Comparison of ENCODE assay signal across 18 mouse cellular contexts in genomic region chr13:53077732-53078345, GRCm38 (mm10).
A peak's percentile ranks its signal among the peaks of the same experiment; 100 is the strongest.
DNase-seq lines count a peak whose midpoint lies in the region; ATAC-seq and TF ChIP-seq lines count a peak whose summit lies in the region.
"Had no signal": no experiment of that assay in that cellular context is flagged by ENCODE, and none has a peak within 500 bp of the region (broad histone marks: within the 10 kb centered on the region; RNA-seq: fewer than 3 reads in every experiment).

No protein-coding gene starts in this region.

- no peaks in the 10 kb centered on the region for H3K27me3 ChIP-seq in forebrain, embryonic 13.5 days
- H3K27me3 ChIP-seq in hindbrain, postnatal 0 days (ENCODE audit: insufficient read depth, low read length), result no peaks in the 10 kb centered on the region
- H3K27me3 ChIP-seq in midbrain, postnatal 0 days (ENCODE audit: insufficient read depth, low read length), result no peaks in the 10 kb centered on the region
- H3K27me3 ChIP-seq: heart, embryonic 15.5 days; limb, embryonic 15.5 days had no signal

- peaks cover 27% of the 10 kb centered on the region for H3K4me1 ChIP-seq in forebrain, embryonic 13.5 days
- no peaks in the 10 kb centered on the region for H3K4me1 ChIP-seq in hindbrain, postnatal 0 days (ENCODE audit: insufficient read depth, low read length)
- H3K4me1 ChIP-seq in midbrain, postnatal 0 days (ENCODE audit: insufficient read depth, low read length), result peaks cover 5% of the 10 kb centered on the region; the same call in 1 of the 2 replicates
- H3K4me1 ChIP-seq: heart, embryonic 15.5 days; limb, embryonic 15.5 days had no signal

- TF ChIP-seq CTCF in brain, embryonic 14.5 days (IDR thresholded peaks at IDR 0.05; ENCODE audit: borderline replicate concordance, extremely low read depth, insufficient read depth, insufficient read length), result no peak
- no peak for TF ChIP-seq CTCF in hindbrain, postnatal 0 days (IDR thresholded peaks at IDR 0.05; ENCODE audit: low read depth)
- TF ChIP-seq CTCF in midbrain, postnatal 0 days (IDR thresholded peaks at IDR 0.05), result no peak

- H3K4me2 ChIP-seq in forebrain, embryonic 13.5 days, result peak overlapping the region; percentile 41
- no peak overlapping the region for H3K4me2 ChIP-seq in hindbrain, postnatal 0 days (ENCODE audit: low read depth, low read length)
- H3K4me2 ChIP-seq in midbrain, postnatal 0 days (ENCODE audit: low read depth, low read length, poor library complexity, severe bottlenecking), result peak overlapping the region; percentile 26; the same call in 1 of the 2 replicates
- H3K4me2 ChIP-seq: heart, embryonic 15.5 days; limb, embryonic 15.5 days had no signal

- no peaks in the 10 kb centered on the region for H3K36me3 ChIP-seq in forebrain, embryonic 13.5 days (ENCODE audit: poor library complexity, severe bottlenecking)
- H3K36me3 ChIP-seq in hindbrain, postnatal 0 days (ENCODE audit: insufficient read depth, low read length), result no peaks in the 10 kb centered on the region
- no peaks in the 10 kb centered on the region for H3K36me3 ChIP-seq in midbrain, postnatal 0 days (ENCODE audit: insufficient read depth, low read length)
- H3K36me3 ChIP-seq: heart, embryonic 15.5 days; limb, embryonic 15.5 days had no signal

- no peak for TF ChIP-seq POLR2A in brain, embryonic 14.5 days (IDR thresholded peaks at IDR 0.05; ENCODE audit: borderline replicate concordance, extremely low read depth, insufficient read depth, insufficient read length, poor library complexity, severe bottlenecking)

- peak overlapping the region; percentile 59; the same call in 1 of the 2 replicates for H3K27ac ChIP-seq in forebrain, embryonic 13.5 days
- no peak overlapping the region for H3K27ac ChIP-seq in hindbrain, postnatal 0 days
- H3K27ac ChIP-seq in midbrain, postnatal 0 days (ENCODE audit: low read depth, low read length), result no peak overlapping the region
- H3K27ac ChIP-seq: heart, embryonic 15.5 days; limb, embryonic 15.5 days had no signal

- peak; percentile 84 for ATAC-seq in forebrain, embryonic 13.5 days
- peak; percentile 76; the same call in 1 of the 2 replicates for ATAC-seq in hindbrain, postnatal 0 days
- peak; percentile 69; the same call in 1 of the 2 replicates for ATAC-seq in midbrain, postnatal 0 days (ENCODE audit: low FRiP score)

- H3K9me3 ChIP-seq in forebrain, embryonic 13.5 days (replicated peaks), result no peaks in the 10 kb centered on the region
- H3K9me3 ChIP-seq in hindbrain, postnatal 0 days (ENCODE audit: low read length), result no peaks in the 10 kb centered on the region
- H3K9me3 ChIP-seq in midbrain, postnatal 0 days (ENCODE audit: low read length), result no peaks in the 10 kb centered on the region
- H3K9me3 ChIP-seq: heart, embryonic 15.5 days; limb, embryonic 15.5 days had no signal

- 0 out of 2 replicates have a peak overlapping the region, but pooled peaks have one; percentile 9 for H3K9ac ChIP-seq in forebrain, embryonic 13.5 days
- H3K9ac ChIP-seq in hindbrain, postnatal 0 days (replicated peaks; ENCODE audit: low read length), result no peak overlapping the region
- H3K9ac ChIP-seq in midbrain, postnatal 0 days (replicated peaks; ENCODE audit: low read length, poor library complexity, severe bottlenecking), result no peak overlapping the region
- H3K9ac ChIP-seq: heart, embryonic 15.5 days; limb, embryonic 15.5 days had no signal

- peak; percentile 83 for DNase-seq in brain, embryonic 14.5 days (ENCODE audit: low read depth)
- DNase-seq in hindbrain, postnatal 0 days (ENCODE audit: low spot score), result peak; percentile 62
- peak; percentile 61 for DNase-seq in midbrain, postnatal 0 days (ENCODE audit: low spot score)
- no peak for DNase-seq in adrenal gland, postnatal 10 days
- no peak for DNase-seq in gastrocnemius, adult 8-10 months (ENCODE audit: low spot score in 2 of 2)
- DNase-seq in spleen, adult 12 weeks (ENCODE audit: low spot score), result no peak
- DNase-seq: adrenal gland, adult 8-10 months; B cell, adult 2 months; cerebellum, adult 2 months; heart, adult 11 months; kidney, adult 18-20 months; kidney, postnatal 4 days; layer of hippocampus, postnatal 36 days; lung, postnatal 10 days; right cerebral cortex, postnatal 4 days had no signal

- 13% methylated on average over 15 of the region's 15 CpGs for WGBS in forebrain, embryonic 13.5 days
- WGBS in hindbrain, postnatal 0 days, result 50% methylated on average over 15 of the region's 15 CpGs
- WGBS in midbrain, postnatal 0 days, result 26% methylated on average over 15 of the region's 15 CpGs

- H3K4me3 ChIP-seq in forebrain, embryonic 13.5 days, result no peak overlapping the region
- no peak overlapping the region for H3K4me3 ChIP-seq in hindbrain, postnatal 0 days (ENCODE audit: low read length)
- H3K4me3 ChIP-seq in midbrain, postnatal 0 days (ENCODE audit: low read depth, low read length), result no peak overlapping the region
- H3K4me3 ChIP-seq: heart, embryonic 15.5 days; limb, embryonic 15.5 days had no signal

Comparison
In these comparisons a context has a peak if more than half of its experiments do, and no peak if none do; other contexts are left out.
1. DNase-seq: peak in brain, embryonic 14.5 days (single experiment), hindbrain, postnatal 0 days (single experiment) and midbrain, postnatal 0 days (single experiment); none in adrenal gland, postnatal 10 days (single experiment), gastrocnemius, adult 8-10 months (0 of 2) and spleen, adult 12 weeks (single experiment).
2. Peak in every context shown above with its lines, with median percentiles within 50 percentile points of each other: ATAC-seq.